Mouse (Mus musculus) layer of hippocampus, adult 18-20 months (tissue): Measurements from ENCODE around the gene Tssk1. TPM values are rescaled to one million over a fixed set of nuclear protein-coding genes. Genes with fewer than 3 reads are reported as not detected.

ENCODE experiments used
- DNase-seq, 2 experiments: peaks; one replicate each; pipeline ENCODE4 v3.0.0; 2022; ENCODE audit warnings: low spot score in 2 of 2
- total RNA-seq, 2 experiments: library from RNA; stranded (reverse); gene quantifications; 2 replicates each; pipeline ENCODE4 v1.2.3; 2021

The Tssk1 gene
- total RNA-seq, 2 experiments from 2014 or later: not detected

DNA sequence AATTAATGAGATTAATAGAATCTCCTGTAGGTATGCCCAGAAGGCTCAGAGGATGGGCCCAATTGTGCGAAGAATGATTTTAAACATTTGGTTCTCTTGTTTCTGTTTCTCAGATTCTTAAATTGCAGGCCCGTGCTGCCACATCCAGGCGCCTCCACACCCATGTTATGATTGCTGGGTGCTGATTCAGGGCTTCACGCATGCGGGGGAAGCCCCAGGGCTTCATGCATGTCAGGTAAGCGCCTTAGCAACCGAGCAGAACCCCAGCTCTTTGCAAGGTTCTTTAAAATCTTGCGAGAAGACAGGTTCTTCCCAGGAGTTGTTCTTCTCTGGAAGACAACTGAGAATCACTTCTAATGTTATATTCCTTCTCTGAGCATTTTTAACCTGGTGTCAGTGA lies 49.4 kb downstream of the Tssk1 start:
- DNase-seq: no peak

DNA sequence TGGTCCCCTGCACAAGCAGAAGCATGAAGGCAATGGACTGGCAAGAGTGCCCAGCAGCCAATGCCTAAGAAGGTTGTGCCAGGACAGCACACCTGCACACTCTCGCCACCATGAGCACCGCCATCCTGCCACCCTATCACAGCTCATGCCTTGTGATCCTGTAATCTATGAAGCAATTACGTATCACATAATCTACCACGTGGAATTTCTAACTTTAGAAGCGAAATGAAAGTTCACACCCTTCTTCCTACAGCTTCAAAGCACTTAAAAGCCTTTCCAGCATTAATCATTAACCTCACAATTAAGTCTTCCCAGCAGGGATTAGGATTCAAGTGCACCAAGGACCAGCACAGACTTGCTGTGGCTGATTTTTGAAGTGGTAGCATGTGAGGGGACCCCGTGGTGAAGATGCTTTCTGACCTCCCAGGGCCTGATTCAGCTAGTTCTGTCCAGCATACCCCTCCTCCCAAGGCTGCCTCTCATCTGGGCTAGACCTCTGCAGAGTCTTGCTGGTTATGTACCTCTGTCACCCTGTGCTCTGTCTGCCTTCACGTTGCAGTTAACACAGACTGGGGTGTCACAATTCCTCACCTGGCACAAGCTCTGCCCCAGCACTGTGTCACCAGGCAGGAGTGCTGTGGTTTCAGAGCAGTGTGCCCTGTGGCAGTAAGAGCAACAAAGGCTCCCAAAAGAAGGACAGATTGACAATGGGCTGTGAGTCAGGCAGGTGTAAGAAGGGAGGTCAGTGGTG lies 51.2 kb downstream of the Tssk1 start:
- no peak for DNase-seq

Other genes starting within 250 kb of the Tssk1 start
- 10 to 100 TPM; 35.3 to 41.0 TPM for gene Ccdc74a, start 247.8 kb upstream of the Tssk1 start, total RNA-seq
- 10 to 100 TPM; 68.5 to 76.3 TPM for gene Med15, start 161.3 kb upstream of the Tssk1 start, total RNA-seq
- 100 to 1,000 TPM in 1 of 2 experiments, 10 to 100 TPM in 1; 86.9 to 100 TPM for gene Klhl22, start 134.6 kb upstream of the Tssk1 start, total RNA-seq
- gene Scarf2, start 96.9 kb upstream of the Tssk1 start, total RNA-seq: 1 to 10 TPM; 1.5 to 2.5 TPM
- gene B830017H08Rik, start 61.1 kb upstream of the Tssk1 start, total RNA-seq: 1 to 10 TPM; 2.0 to 3.3 TPM
- gene Car15, start 55.9 kb upstream of the Tssk1 start, total RNA-seq: 10 to 100 TPM; 14.6 to 17.0 TPM
- gene Gm20518, start 2.6 kb upstream of the Tssk1 start, total RNA-seq: 1 to 10 TPM; 1.9 to 2.3 TPM
- 100 to 1,000 TPM; 102 to 106 TPM for gene Dgcr2, start 4.3 kb downstream of the Tssk1 start, total RNA-seq
- gene Tssk2, start 4.4 kb downstream of the Tssk1 start, total RNA-seq: not detected
- gene Ess2, start 17.1 kb downstream of the Tssk1 start, total RNA-seq: 10 to 100 TPM; 27.6 to 28.6 TPM
- not detected for gene Gsc2, start 20.8 kb downstream of the Tssk1 start, total RNA-seq
- gene Slc25a1, start 34.0 kb downstream of the Tssk1 start, total RNA-seq: 10 to 100 TPM; 42.0 to 45.9 TPM
- under 1 TPM in 1 of 2 experiments, not detected in 1; 0.71 TPM for gene Vpreb2, start 86.2 kb downstream of the Tssk1 start, total RNA-seq
- gene Dgcr6, start 158.6 kb downstream of the Tssk1 start, total RNA-seq: 10 to 100 TPM; 71.2 to 76.7 TPM
- gene Prodh, start 196.0 kb downstream of the Tssk1 start, total RNA-seq: 10 to 100 TPM; 41.1 to 45.8 TPM
- 100 to 1,000 TPM; 108 to 117 TPM for gene Rtn4r, start 233.4 kb downstream of the Tssk1 start, total RNA-seq